Mouse (Mus musculus) hindlimb bud, embryonic 11.5 days (tissue): ENCODE results near the gene Lrrc4c.

Experiments used
- DNase-seq: peaks from one replicate; pipeline ENCODE4 v3.0.0-alpha.2; 2012; ENCODE audit warnings: low read depth, low spot score; ENCODE audit errors: extremely low spot score

The Lrrc4c gene

DNA sequence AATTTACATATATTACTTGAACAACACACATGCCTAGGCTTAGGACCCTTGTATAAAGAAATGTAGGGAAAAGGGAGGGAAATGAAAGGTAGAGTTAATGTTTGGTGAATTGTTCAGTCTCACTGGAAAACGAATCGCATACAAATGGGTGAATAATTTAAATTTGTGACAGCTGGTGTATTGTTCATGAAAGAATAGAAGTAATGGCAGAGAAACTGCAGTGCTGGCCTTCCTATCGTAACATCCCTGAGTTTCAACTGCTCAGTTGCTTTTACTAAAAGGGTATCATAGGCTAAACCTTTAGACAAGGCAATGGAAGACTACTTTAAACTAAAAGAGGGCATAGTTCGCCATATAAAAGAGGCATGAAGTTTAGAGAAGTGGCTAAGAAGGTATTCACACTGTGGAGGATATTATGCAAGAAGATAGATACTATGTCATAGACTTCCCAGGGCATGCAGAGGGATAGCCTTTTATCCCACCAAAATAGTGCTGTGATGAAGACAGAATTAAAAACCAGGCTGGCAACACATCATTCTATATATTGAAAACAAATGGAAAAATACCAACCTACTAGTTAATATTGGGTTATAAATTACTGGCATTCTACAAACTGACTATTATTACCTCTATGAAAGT is 879.1 kb downstream of the Lrrc4c start:
- DNase-seq: no peak

DNA sequence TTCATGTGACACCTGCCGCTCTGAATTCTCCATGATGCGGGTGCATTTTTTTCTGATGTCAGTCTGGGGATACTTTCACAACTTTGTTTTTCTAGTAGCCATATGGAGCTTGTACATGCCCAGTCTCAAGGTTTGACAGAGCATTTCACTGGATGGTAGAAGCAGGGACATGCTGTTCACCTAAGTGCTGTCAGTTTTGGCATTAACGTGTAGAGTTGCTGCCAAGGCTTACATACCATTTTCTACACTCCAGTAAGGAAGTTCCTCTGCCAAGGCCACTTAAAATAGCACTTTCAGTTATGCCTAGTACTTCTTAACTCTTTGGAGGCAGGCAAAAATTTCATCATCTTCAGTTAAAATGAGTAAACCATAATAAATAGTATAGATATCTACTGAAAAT is 915.0 kb downstream of the Lrrc4c start:
- DNase-seq: no peak

DNA sequence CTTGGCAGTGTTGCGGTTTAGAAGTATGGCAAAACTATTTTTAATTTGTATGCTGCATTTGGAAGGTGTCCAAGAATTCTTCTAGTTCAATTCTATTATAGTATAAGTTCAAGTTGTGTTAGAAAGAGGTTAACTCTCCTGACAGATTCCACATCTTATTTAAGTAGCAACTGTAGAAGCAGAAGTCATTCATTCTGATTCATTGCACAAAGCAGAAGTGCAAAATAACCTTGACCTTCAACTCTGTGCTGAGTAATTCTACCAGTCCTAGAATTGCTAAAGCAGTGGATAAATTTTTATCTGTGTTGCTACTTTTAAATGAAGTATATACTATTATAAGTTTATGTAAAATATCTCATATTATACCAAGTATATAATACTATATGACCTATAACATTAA is 916.1 kb downstream of the Lrrc4c start:
- no peak for DNase-seq

DNA sequence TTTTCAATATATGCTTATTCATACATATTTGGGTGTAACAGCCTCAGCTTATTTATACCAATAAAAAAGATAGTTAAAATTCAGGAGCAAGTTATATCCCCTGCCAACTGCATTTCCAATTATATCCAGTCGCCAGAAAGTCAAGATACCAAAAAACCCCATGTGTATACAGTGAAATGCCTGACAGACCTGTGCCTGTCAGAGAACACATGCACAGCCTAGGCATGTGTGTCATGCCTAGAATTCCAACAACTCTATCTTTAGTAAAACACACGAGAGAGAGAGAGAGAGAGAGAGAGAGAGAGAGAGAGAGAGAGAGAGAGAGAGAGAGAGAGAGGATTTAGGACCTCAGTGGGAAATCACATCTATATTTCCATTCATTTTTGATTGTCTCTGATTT is 956.7 kb downstream of the Lrrc4c start:
- DNase-seq: no peak

DNA sequence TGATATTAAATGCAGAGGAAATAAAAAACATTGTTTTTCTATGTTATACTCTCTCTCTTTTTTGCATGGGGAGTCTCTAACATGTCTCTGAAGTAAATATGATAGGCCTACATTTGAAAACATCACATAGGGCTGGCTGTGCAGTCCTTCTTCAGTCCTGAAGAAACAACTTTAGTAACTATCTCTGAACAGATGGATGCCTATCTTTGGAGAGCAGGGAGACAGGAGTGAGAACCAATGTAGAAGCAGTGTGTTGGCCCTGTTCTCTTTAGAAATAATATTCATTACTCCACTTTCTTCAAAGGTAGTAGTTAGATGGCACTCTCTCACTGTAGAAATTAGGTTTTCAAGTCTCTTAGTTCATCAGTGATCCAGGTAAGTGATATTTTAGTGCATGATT is 967.0 kb downstream of the Lrrc4c start:
- DNase-seq: no peak

DNA sequence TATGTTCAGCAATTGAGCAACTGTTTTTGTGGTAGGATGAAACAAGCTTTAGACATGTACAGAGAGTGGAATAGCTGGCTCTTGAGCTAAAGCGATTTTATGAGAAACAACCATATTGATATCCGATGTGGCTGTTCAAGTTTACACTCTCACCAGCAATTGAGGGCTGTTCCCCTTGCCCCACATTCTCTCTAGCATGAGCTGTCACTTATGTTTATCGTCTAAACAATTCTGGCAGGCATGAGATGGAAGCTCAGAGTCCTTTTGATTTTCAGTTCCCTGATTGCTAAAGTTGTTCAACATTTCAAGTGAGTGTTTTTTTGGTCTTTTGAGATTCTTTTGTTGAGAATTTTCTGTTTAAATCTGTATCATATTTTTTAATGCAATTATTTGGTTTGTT is 976.2 kb downstream of the Lrrc4c start:
- no peak for DNase-seq

DNA sequence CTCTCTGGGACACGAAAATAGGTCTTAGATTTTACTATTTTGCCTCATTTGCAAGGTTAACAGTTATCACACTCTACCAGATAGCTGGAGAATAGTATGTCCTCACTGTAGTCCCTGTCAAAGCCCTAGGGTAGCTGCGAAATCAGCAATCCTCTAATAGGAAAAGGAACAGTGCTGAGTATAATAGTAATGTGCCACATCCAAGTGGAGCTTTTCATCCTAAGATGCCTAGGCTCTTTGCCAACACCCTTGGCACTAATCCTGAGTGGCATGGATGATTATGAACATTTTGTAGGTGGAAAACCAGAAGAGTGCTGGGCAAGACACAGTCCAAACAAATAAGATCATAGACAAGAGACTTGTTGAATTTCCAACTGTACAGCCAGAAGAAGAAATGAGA is 981.7 kb downstream of the Lrrc4c start:
- DNase-seq: no peak

DNA sequence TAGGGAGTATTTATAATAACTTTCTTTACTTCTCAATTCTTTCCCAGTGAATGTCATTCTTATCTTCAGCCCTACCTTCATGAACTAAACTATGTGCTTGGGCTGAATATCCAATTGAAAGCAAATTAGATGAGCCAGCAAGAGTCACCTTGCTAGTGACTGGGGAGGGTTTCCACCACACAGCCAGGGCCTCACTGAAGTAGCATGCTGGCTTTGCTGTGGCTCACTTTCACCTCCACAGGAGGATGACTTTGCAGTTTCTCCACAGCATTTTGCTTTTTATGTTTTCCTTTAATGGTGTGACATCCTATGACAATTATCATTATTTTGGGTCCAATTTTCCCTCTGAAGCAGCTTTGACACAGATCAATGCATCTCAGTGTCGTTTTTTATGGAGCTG is 1000.0 kb downstream of the Lrrc4c start:
- no peak for DNase-seq

DNA sequence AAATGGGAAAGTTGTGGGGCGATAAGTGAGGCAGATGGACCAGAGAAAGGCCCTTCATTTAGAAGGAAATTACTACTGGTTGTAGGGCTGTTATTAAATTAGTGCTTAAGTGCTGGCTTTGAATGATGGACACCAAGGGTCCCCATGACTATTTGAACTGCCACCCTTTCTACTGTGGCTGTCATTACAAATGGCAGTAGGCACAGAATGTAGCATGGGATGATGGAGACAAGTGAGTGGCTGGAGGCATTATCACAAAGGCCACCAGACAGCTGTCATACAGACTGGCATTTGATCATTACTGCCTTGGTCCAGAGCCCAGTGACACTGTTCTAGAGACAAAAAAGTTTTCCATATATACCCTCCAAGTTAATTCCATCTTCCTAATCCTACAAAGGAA is 1000.6 kb downstream of the Lrrc4c start:
- DNase-seq: no peak

DNA sequence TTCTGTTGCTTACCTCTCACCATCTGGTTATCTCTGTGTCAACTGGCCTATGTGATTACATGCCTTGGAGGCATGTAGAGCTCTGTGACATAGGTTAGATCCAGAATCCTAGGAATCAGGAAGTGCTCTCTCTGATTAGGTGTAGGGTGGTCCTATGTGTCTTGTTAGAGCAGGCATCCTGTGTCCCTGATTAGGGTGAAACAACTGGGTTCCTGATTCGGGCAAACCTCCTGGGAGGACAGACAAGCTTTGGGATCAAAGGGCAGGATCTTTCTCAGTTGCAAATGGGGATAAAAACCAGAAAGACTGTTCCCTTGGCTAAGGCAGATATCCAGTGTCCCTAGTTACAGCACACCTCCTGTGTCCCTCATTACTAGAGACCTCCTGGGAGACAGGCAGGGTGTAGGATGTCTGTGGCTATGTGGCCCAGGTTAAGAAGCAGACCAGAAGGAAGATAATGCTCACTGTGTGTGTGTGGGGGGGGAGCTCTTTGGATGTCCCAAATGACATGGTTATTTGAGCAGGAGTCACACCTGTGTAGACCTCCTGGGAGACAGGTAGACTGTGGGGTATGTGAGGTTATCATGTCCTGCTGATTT is 1014.2 kb downstream of the Lrrc4c start:
- DNase-seq: no peak

DNA sequence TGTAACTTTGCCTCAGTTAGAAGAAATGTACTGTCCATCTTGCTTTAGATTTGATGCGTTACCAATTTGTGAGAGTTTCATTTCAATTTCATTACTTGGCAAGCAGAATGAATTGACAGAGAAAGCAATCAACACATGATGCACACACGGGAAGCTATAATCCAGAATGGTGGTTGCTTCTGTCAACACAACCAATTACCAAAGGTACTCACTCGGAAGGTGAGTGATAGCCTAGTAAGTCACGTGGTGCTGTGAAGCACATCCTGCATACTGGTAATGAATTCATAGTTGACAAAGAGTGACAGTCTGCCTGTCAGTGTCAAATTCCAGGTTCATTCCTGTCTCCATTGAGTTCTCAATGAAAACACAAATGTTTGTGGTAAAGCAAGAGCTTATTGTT is 1021.7 kb downstream of the Lrrc4c start:
- no peak for DNase-seq

DNA sequence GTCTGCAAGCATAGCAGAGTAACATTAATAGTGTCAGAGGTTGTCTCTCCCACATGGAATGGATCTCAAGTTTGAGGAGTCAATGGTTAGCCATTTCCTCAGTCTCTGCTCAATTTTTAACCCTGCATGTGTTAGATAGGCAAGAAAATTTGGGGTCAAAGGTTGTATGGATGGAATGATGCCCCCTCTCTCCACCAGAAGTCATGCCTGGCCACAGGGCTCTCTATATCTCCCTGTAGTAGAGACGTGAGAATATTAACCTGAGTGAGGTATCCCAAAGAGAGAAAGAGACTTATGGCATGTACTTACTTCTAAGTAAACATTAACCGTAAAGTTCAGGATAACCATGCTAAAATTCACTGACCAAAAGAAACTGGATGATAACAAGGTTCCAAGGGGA is 1043.3 kb downstream of the Lrrc4c start:
- no peak for DNase-seq

DNA sequence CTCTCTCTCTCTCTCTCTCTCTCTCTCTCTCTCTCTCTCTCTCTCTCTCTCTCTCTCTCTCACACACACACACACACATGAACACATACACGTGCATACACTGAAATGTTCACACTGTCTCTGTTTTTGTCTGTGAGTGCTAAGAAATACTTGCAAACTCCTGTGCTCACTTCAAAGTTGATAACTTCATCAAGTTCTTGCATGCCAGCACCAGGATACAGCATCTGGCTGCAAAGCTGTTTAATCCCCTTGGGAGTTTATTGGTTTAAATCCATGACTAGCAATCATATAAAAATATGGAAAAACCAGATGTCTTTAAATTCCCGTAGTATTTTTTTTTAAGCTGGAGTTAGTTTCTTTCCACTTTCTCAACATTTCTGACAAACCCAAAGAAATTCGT is 1052.0 kb downstream of the Lrrc4c start:
- no peak for DNase-seq

DNA sequence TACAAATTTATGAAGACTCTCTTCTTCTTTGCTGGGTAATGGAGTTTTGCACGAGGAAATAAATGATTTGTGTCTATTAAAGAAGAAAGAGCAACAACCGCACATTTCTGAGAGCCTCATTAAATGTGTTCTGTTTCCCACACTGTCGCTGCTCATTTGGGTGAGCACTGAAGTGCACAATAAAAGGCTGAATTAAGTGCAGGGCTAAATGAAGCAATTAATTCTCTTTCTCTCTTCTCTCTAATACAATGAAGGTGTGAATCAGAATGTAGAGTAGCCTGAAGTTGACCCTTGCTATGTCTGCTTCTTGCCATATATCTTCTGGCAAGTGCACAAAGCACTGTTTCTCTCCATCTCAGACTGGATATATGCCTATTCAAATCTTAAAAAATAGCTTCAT is 1073.5 kb downstream of the Lrrc4c start:
- no peak for DNase-seq

DNA sequence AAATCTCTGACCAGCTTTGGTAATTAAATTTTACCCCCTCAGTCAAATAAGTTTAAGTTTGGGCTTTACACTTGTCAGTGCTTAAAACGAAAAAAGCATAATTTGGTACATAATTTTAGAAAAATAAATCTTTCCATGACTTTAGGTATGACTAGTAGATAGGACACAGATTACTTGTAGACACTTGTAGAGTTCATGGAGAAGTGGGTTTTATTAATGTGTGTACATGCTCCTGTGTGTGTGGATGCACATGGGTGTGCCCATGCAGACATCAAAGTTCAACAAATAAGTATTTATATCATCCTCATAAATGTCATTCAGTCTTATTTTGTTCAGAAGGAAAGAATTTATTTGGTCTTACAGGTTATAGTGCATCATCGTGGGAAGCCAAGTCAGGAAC is 1073.9 kb downstream of the Lrrc4c start:
- DNase-seq: no peak

DNA sequence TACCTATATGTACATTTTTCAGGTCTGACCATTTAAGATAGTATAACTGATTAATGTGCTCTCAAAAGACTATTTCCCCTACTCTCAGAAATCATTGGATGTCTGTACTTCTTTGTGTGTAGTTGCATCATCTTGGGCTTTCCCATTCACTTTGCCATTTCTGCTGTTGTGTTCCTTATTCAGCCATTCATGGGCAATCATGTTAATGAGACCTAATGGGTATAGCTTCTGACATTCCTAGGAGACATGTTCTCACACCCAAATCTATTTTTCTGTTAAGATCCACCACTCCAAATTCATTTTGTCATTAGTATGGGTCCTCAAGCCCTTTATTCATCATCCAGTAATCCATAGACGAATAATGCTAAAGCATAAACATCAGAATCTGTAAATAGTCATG is 1095.1 kb downstream of the Lrrc4c start:
- DNase-seq: no peak

DNA sequence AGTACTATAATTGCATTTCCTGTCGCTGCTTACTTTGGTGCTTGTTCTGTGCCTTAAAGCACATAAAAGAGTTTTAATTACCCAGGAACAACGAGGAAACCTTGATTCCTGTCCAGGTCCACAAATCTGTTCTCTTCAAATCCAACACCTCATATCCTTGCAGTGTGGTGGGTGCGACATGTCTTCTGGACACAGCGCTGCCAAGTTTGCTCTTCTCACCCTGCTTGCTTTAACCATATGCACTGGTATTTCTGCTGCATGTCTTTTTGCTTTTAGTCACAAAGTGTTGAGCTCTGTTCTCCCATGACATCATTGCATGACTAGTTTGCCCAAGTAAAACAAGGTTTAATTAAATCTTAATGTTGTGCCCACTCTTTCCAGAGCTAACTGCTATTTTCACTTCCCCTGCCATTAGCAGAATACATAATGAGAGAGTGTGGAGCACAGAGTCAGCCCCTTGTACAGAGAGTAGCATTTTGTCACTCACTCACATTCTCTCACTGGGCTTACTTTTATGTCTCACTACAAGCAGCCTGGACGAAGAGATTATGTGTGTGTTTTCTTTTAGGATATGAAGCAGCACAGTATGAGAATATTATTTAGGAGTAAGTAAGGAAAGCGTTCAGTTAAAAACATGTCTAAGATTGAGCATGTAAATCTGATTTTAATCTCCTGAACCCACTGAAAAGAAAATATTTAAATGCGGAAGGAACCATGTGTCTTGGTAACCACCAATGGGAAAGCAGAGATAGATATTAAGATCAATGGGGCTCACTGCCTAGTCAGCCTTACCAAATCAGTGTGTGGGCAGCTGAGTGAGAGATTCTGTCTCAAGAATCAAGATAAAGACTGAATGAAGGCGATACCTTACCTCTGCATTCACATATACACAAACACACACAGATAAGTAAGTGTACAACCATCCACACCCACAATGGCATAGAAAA is 1096.7 kb downstream of the Lrrc4c start:
- DNase-seq: no peak

DNA sequence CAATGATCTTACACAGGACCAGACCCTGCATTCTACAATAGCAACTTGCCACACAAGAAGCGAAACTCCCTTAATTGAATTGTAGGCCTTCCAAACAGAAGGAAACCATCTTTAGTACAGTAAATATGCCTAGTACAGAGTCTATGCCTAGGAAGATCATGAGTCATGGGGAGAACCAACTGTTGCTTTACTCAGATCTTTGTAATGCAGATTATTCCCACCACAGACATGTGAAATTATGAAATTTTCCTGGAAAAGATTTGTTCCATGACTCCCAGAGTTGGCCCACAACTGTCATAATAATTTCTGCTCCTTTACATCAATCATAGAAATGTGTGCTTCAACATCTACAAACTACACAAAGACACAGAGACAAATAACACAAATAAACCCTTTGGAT is 1116.2 kb downstream of the Lrrc4c start:
- no peak for DNase-seq

DNA sequence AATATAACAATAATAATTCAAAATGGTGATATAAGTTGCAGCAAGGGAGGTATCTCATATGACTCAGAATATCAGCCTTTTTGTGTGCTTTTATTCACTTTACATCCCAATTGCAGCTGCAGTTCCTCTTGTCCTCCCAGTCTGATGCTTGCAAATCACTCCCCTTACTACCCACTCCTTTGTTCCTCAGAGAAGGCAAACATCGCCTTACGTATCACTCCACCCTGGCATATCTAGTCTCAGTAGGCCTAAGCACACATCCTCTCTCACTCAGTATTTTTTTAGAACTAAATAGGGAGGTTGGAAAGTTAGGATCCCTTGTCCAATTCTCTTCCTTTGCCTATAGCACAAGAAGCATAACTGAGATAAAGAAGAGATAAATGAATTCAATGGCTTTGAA is 1117.6 kb downstream of the Lrrc4c start:
- DNase-seq: no peak

DNA sequence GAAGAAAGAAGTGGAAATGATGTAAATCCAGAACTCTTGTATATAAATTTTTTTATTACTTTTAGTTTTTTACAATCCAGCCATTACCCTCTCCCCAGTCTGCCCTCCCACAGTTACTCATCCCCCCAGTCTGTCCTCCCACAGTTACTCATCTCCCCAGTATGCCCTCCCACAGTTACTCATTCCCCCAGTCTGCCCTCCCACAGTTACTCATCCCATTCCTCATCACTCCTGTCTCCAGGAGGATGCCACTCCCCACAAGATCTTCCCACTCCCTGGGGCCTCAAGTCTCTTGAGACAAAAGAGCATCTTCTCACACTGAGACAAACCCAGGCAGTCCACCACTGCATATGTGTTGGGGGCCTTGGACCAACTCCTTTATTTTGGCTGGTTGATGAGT is 1119.8 kb downstream of the Lrrc4c start:
- no peak for DNase-seq

DNA sequence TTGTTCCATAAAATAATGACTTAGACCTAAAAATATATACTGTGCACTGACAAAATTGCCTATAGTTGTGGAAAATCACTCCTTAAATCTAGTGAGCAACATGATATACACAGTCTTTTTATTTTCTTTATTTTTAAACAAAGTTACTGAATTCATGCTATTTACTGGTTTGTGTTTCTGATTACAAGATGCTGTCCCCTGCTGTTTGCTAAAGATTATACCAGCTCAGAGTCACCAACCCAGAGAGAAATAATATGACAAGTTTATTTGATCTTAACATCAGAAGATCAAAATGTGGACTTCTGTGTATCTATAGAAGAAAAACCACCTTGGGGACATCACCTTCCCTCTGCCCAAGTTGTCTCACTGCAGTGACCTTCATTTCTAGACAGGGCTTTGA is 1145.6 kb downstream of the Lrrc4c start:
- no peak for DNase-seq

DNA sequence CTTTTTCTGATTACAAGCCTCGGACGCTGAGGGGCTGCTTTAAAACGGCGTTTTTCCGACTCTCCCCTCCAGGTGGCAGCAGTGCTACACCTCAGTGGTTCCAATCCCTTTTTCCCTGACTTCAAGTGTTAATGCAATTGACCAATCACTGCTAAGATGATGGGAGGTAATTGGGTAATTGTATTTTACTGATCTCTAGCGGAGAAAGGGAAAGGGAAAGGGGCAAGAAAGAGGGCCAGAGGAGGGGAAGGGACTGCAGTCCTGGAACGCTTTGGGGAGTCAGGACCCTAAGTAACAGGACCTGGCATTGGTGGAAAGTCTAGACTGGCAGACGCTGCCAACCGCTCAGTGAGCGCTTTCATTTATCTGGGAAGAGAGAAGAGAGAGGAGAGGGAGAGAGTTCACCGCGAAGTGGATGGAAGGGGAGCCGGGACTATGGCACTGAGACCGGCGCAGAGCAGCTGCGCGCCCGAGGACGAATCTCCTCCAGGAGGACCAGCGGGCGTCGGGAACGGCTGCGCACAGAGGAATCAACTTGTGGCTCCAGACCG is 1148.3 kb downstream of the Lrrc4c start:
- DNase-seq: peak; percentile 75
